Mouse (Mus musculus) heart, embryonic 14.5 days (tissue): ENCODE results near the gene Calcoco2. TPM values are rescaled to one million over a fixed set of nuclear protein-coding genes. Genes with fewer than 3 reads are reported as not detected.
A peak's percentile ranks its signal among the peaks of the same experiment; 100 is the strongest.

ENCODE experiments used
- ATAC-seq: fragments of 200-750 bp; cut with Nextera tagmentation; 2 replicates; pipeline ENCODE4 v1.8.0; 2017; ENCODE audit warnings: low read depth, moderate TSS enrichment; ENCODE audit not compliant: insufficient number of reproducible peaks, insufficient read depth, low FRiP score
- H3K27ac ChIP-seq, 2 experiments: fragments of 200-500 bp in 1 of 2; fragments of 300-500 bp in 1 of 2; sonication (generic) in 1 of 2; replicated peaks in 1 of 2; 2 replicates each; pipeline ENCODE4 v1.5.1; 2012 to 2014; ENCODE audit warnings: low read depth in 2 of 2, low read length in 2 of 2, control low read depth in 1 of 2, mild to moderate bottlenecking in 1 of 2, mixed read lengths in 1 of 2; ENCODE audit not compliant: control insufficient read depth in 1 of 2, insufficient read depth in 1 of 2
- H3K27me3 ChIP-seq: fragments of 300-500 bp; sonication (generic); 2 replicates; pipeline ENCODE4 v1.6.1; 2014; ENCODE audit warnings: mild to moderate bottlenecking, low read length, control low read depth; ENCODE audit not compliant: control insufficient read depth, insufficient read depth
- H3K36me3 ChIP-seq: fragments of 300-500 bp; sonication (generic); 2 replicates; pipeline ENCODE4 v1.6.1; 2014; ENCODE audit warnings: mild to moderate bottlenecking, control low read depth, low read length, mixed read lengths; ENCODE audit not compliant: control insufficient read depth, insufficient read depth
- H3K4me1 ChIP-seq, 2 experiments: fragments of 200-500 bp in 1 of 2; fragments of 300-500 bp in 1 of 2; sonication (generic) in 1 of 2; 2 replicates each; pipeline ENCODE4 v1.6.1; 2012 to 2014; ENCODE audit warnings: low read length in 2 of 2, control low read depth in 1 of 2, mixed read lengths in 1 of 2; ENCODE audit not compliant: control insufficient read depth in 2 of 2, insufficient read depth in 2 of 2
- H3K4me2 ChIP-seq: fragments of 300-500 bp; sonication (generic); 2 replicates; pipeline ENCODE4 v1.6.1; 2014; ENCODE audit warnings: mild to moderate bottlenecking, low read length
- H3K4me3 ChIP-seq, 2 experiments: fragments of 200-500 bp in 1 of 2; fragments of 300-500 bp in 1 of 2; sonication (generic) in 1 of 2; 2 replicates each; pipeline ENCODE4 v1.5.1; 2012 to 2014; ENCODE audit warnings: low read length in 2 of 2, mild to moderate bottlenecking in 2 of 2, control low read depth in 1 of 2, low read depth in 1 of 2, moderate library complexity in 1 of 2; ENCODE audit not compliant: control insufficient read depth in 1 of 2, insufficient read depth in 1 of 2
- H3K9ac ChIP-seq: fragments of 300-500 bp; sonication (generic); 2 replicates; pipeline ENCODE4 v1.6.1; 2014; ENCODE audit warnings: mild to moderate bottlenecking, low read length
- H3K9me3 ChIP-seq: fragments of 300-500 bp; sonication (generic); 2 replicates; pipeline ENCODE4 v1.6.1; 2016; ENCODE audit warnings: low read length, control low read depth; ENCODE audit not compliant: control insufficient read depth
- WGBS: fragments of 180-500 bp; shearing (Covaris S2); extraction: QIAGEN DNeasy Blood & Tissue Kit; methylation state at CpG from one replicate; pipeline ENCODE4 v1.1.7; 2014; 5-methylcytosine and 5-hydroxymethylcytosine counted together
- polyA plus RNA-seq: library from polyadenylated mRNA; unstranded; fragments of >200 nt; fragmentation: Nextera tagmentation; extraction: Ambion mirVana; gene quantifications from 2 replicates; pipeline ENCODE4 v1.2.1, GENCODE M21; 2014

Calcoco2 gene
- polyA plus RNA-seq, 1 experiment from 2014 or later: not detected

- Histone ChIP-seq H3K4me1 (no peaks in the 10 kb centered on the region), H3K9me3 (no peaks in the 10 kb centered on the region), H3K27ac (no peak overlapping the region), H3K4me2 (no peak overlapping the region), H3K9ac (no peak overlapping the region), H3K36me3 (no peaks in the 10 kb centered on the region), H3K27me3 (no peaks in the 10 kb centered on the region), H3K4me3 (no peak overlapping the region)
- ATAC-seq: no peak
- WGBS: 64% methylated on average over 5 of the region's 5 CpGs
These were observed 31.0 kb downstream of the Calcoco2 start for GRCm38 (mm10) chr11:96080736-96081135.

GRCm38 (mm10) chr11:96076221-96077105 is 35.3 kb downstream of the Calcoco2 start:
- H3K27me3 ChIP-seq: no peaks in the 10 kb centered on the region
- H3K9me3 ChIP-seq: no peaks in the 10 kb centered on the region
- 59% methylated on average over 13 of the region's 13 CpGs for WGBS
- H3K4me2 ChIP-seq: peak overlapping the region; percentile 60
- H3K4me1 ChIP-seq: peaks cover 0 to 11% of the 10 kb centered on the region in 2 experiments; a peak in 2 of 4 replicates
- no peak for ATAC-seq
- peak overlapping the region; percentile 56 to 82 for H3K27ac ChIP-seq
- H3K36me3 ChIP-seq: peaks cover 20% of the 10 kb centered on the region
- H3K4me3 ChIP-seq: peak overlapping the region; percentile 15 to 34; a peak in 3 of 4 replicates
- peak overlapping the region; percentile 60 for H3K9ac ChIP-seq

GRCm38 (mm10) chr11:96075509-96076220 is 36.1 kb downstream of the Calcoco2 start, which contains the start of gene Atp5g1:
TSS of gene Atp5g1 (minus strand) at chr11:96075670.
- peak; percentile 96 for ATAC-seq
- peak within 1 kb of the TSS; percentile 82 for H3K4me2 ChIP-seq
- under 1% methylated on average over 37 of the region's 37 CpGs for WGBS

GRCm38 (mm10) chr11:96075177-96075508 is 36.6 kb downstream of the Calcoco2 start:
- ATAC-seq: no peak

More at GRCm38 (mm10) chr11:96075509-96076220, 36.1 kb downstream of the Calcoco2 start, which contains the start of gene Atp5g1:
- H3K27ac ChIP-seq: peak within 1 kb of the TSS; percentile 82 to 83
- H3K9ac ChIP-seq: peak within 1 kb of the TSS; percentile 90
- peaks cover 28% of the 10 kb centered on the region for H3K36me3 ChIP-seq
- no peaks in the 10 kb centered on the region for H3K27me3 ChIP-seq
- peaks cover 0 to 12% of the 10 kb centered on the region in 2 experiments; a peak in 2 of 4 replicates for H3K4me1 ChIP-seq
- H3K9me3 ChIP-seq: no peaks in the 10 kb centered on the region
- peak within 1 kb of the TSS; percentile 59 to 73 for H3K4me3 ChIP-seq

GRCm38 (mm10) chr11:96074351-96075176 is 37.2 kb downstream of the Calcoco2 start:
- Histone ChIP-seq H3K9ac (peak overlapping the region; percentile 90), H3K27ac (peak overlapping the region; percentile 77 to 83), H3K4me3 (peak overlapping the region; percentile 59 to 73), H3K4me2 (peak overlapping the region; percentile 82), H3K27me3 (no peaks in the 10 kb centered on the region), H3K36me3 (peaks cover 39% of the 10 kb centered on the region), H3K4me1 (peaks cover 0 to 15% of the 10 kb centered on the region in 2 experiments; a peak in 2 of 4 replicates), H3K9me3 (no peaks in the 10 kb centered on the region)
- WGBS: 8% methylated on average over 17 of the region's 17 CpGs
- ATAC-seq: no peak

More at GRCm38 (mm10) chr11:96075177-96075508, 36.6 kb downstream of the Calcoco2 start:
- Histone ChIP-seq H3K9me3 (no peaks in the 10 kb centered on the region), H3K9ac (peak overlapping the region; percentile 90), H3K27ac (peak overlapping the region; percentile 77 to 83), H3K27me3 (no peaks in the 10 kb centered on the region), H3K4me1 (peaks cover 0 to 15% of the 10 kb centered on the region in 2 experiments; a peak in 2 of 4 replicates), H3K4me3 (peak overlapping the region; percentile 59 to 73), H3K36me3 (peaks cover 33% of the 10 kb centered on the region), H3K4me2 (peak overlapping the region; percentile 82)
- WGBS: 0% methylated on average over 15 of the region's 15 CpGs

DNA sequence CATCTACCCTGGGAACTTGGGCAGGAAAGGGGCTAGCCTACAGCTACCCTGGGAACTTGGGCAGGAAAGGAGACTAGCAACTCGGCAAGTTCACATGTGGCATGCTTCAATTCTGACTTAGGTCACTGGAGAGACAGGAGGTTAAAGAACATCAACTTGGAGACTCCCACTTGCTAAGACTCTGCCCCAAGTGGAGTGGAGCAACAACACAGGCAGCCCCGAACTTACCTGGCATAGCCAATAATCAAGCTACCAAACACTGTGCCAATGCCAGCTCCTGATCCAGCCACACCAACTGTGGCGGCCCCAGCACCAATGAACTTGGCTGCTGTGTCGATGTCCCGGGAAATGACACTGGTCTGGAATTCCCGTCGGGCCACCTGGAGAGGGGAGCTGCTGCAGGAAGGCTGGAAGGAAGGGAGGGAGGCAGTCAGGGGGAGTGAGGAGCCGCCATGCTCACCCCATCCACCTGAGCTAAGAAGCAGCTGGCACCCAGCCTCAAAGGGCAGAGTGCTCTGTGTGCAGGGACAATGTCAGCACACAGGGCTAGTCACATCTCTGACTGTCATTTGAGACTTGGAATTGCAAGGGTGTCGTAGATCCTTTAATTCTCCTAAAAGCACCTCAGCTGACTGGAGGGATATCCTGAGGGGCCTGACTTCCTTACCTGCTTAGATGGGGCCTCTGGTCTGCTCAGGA is 38.3 kb downstream of the Calcoco2 start:
- peak overlapping the region; percentile 59 to 73 for H3K4me3 ChIP-seq
- peak overlapping the region in 1 of 2 experiments; percentile 83; a peak in 1 of 4 replicates for H3K27ac ChIP-seq
- peak overlapping the region; percentile 82 for H3K4me2 ChIP-seq
- 57% methylated on average over 4 of the region's 9 CpGs for WGBS
- H3K27me3 ChIP-seq: no peaks in the 10 kb centered on the region
- H3K36me3 ChIP-seq: peaks cover 39% of the 10 kb centered on the region
- H3K4me1 ChIP-seq: peaks cover 0 to 15% of the 10 kb centered on the region in 2 experiments; a peak in 2 of 4 replicates
- H3K9ac ChIP-seq: peak overlapping the region; percentile 90
- ATAC-seq: no peak
- no peaks in the 10 kb centered on the region for H3K9me3 ChIP-seq
